Mouse (Mus musculus): ENCODE data around the gene Rprd1b.

Gene Rprd1b

DNA sequence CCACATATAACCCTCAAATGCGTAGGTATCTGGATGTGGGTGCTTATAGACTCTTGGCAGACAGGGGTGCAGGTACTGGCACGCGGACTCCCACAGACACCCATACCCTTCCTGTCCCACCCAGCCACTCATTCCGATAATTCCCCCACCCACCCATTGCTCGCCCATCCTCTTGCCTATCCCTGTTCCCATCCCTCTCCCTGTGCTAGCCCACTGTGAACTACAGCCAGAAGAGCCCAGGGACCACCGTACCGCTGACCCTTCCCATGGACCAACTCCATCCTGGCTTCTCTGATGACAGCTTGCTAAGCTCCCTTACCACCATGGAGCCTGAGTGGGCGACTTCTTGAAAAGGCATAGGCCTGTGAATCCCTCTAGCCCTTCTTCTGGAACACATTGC lies 118.7 kb downstream of the Rprd1b start:
- no peak for DNase-seq (ENCODE audit: low spot score)

DNA sequence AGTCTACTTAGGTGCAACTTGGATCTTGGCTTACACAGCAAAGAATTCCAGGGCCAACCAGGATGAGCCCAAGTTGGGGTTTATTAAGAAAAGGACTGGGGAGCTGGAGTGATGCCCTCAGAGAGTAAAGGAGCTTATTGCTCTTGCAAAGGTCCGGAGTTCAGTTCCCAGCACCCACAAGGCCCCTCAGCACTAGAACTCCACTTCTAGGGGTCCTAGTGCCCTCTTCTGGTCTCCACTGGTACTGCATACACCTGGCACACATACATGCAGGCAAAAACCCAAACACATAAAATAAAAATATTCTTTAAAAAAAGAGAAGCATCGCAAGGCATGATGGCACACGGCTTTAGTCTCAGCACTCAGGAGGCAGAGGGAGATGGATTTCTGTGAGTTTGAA lies 122.8 kb downstream of the Rprd1b start:
- DNase-seq (ENCODE audit: low spot score), result no peak

DNA sequence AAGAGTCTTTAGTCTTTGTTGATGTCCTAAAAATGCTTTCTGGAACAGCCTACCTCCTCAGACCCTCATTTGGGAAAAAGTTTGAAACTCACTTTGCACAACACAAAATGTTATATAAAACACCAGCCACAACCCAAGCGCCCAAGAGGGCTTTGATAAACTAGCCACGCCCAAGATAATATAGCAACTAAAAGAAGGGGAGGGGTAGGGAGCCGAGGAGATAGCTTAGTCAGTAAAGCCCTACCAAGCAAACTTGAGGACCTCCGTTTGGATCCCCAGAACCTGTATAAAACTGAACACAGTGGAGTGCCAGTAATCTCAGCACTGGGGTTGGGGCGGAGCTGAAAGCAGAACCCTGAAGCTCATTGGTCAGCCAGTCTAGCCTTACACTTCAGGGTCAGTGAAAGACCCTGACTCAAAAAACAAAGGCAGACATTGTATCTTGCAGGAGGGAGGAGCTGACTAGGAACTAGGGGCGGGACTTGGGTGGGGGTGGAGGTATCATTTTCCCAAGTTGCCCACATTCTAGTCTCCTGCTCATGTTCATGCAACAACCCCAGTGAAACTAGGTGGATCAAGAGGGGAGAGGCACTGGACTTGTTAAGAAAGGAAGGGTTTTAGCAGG lies 124.5 kb downstream of the Rprd1b start:
- DNase-seq (ENCODE audit: low spot score), result no peak

DNA sequence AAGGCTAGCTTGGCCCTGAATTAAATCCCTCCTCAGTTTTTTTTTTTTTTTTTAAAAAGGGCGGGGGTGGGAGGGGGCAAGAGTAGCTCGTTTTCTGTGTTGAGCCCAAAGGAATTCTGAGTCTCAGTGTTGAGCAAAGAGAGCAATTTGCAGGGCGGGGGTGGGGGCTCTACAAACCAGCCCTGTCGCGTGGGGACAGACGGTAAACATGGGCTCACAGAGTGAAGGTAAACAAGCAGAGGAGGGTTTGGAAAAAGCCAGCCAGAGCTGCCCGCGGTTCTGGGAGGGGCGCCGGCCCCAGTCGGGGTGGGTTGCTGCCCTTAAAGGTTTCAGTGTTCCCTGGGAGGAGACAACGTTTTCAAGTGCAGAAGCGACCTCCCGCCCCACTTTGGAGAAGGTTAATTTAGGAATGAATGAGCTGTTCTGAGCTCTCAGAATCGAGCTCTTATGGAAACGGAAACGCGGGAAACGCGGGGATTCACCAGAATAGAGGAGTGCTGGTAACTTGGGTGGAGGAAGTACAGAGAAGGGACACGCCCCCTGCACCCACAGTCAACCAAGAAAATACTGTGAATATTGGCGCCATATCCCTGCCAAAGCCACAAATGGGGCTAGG lies 125.5 kb downstream of the Rprd1b start:
- peak; percentile 69 for DNase-seq (ENCODE audit: low spot score)

DNA sequence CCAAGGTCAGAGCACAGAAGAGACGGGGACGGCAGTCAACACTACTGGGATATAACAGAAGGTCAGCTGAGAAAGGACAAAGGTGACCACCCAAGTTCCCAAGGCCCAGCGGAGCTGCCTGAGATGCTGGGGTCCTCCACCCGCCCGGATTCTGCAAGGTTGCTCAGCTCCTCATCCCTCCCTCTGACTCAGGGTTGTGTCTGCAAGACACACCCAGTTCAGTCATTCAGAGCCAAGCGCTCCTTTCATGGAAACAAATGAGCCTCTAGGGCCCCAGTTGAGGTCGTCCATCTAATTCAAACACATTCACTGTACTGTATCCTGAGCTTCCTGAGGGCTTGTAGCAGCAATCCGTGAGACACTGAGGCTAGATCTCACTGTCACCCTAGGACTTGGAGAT lies 126.3 kb downstream of the Rprd1b start:
- no peak for DNase-seq (ENCODE audit: low spot score)

DNA sequence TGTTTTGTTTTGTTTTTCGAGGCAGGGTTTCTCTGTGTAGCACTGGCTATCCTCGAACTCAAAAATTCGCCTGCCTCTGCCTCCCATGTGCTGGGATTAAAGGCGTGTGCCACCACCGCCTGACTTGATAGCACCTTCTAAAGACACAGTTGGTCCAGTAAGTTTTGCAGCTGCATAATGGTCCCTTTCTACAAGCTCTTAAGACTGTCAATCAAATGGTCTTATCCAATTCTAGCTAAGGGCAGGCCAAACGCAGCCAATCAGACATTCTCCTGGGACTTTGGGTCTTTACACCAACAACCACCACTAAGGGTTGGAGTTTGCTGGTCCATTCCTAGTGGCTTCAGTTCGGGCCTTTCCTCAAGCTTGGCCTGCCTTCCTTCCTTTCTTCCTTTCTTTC lies 126.8 kb downstream of the Rprd1b start:
- DNase-seq (ENCODE audit: low spot score), result no peak

DNA sequence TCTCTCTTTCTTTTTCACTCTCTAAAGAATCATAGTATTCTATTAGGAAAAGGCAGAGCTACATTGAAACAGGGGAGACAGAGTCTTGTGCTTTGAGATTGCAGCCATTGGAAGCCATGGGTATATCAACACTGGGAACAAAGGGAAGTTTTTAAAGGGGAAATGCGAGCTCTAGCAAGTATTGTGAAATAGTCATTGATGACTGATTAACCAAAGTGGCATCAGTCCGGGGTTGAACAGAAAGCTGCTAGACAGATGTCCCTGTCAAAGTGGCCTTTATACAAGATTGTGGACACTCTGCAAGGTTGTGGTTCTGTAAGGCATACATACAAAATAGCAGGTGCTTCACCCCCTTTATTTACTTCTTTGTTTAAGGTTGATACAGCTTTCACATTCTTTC lies 127.3 kb downstream of the Rprd1b start:
- no peak for DNase-seq (ENCODE audit: low spot score)

DNA sequence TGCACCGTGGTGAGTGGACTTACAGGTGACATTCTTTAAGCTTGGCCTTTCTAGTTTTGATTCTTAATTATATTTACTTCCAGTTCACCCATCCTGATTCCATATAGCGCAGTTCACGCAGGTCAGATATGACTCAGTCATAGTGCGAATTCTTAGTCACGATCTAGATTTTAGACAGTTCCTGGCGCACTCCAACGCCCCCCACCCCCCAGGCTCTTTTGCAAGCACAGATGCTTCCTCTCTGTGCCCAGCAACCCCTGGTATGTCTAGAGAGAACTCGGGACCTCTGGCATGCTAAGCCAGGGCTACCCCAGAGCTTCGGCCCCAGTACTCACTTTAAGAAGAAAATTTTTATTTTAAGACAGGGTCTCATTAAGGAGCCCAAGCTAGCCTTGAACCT lies 128.2 kb downstream of the Rprd1b start:
- no peak for DNase-seq (ENCODE audit: low spot score)

DNA sequence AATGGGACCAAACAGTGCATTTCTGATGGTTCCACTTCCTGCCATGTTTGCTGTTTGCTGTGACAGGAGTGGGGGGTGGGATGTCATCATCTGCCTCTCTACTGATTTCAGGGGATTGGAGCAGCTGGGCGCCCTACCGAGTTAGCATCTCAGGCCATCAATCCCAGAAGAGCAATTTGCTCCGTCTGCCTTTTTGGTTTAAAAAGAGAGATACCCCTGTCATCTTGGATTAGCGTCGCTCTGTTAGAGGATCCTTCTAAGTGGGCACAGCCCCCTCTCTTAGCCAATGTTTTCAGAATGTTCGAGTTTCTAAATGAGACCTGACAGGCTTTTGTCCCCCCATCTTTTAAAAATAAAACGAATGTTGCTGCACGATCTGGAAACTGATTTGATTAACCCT lies 129.4 kb downstream of the Rprd1b start:
- no peak for DNase-seq (ENCODE audit: low spot score)

DNA sequence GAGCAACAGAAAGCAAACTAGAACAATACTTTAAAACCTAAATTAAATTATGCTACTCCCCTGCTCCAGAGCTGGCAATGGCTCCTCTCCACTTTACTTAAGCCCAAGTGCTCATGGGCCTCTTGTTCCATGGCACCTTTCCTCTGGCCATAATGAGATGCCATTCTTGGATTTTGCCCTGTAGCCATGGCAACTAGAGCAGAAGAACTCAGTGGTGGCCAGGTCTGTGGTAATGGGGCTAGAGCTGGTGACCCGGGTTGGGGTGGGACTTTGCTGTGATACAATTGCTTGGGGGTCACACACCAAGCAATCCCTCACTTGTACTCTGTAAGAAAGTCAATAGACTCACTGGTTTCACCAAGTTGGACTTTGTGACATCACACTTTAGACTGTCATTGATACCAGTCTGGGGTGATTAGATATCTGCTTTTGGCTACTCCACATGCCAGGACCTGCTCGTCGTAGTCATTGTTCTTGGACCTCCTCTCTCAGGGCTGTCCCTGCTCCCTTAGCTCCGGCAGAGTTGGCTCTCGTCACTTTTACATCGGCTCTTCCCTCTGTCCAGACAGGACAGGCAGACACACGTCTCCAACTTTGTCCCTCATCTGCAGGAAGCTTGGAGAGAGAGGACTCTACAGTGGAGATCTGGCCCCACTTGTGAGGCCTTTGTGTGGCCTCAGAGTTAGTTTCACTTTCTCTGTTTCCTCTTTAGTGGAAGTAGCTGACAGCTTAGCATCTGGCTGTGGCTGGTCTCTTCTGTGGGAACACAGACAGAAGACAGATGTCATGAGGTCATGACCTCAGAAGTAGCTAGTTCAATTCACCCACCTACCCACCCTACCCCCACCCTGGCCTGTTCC lies 131.3 kb downstream of the Rprd1b start:
- no peak for DNase-seq (ENCODE audit: low spot score)

DNA sequence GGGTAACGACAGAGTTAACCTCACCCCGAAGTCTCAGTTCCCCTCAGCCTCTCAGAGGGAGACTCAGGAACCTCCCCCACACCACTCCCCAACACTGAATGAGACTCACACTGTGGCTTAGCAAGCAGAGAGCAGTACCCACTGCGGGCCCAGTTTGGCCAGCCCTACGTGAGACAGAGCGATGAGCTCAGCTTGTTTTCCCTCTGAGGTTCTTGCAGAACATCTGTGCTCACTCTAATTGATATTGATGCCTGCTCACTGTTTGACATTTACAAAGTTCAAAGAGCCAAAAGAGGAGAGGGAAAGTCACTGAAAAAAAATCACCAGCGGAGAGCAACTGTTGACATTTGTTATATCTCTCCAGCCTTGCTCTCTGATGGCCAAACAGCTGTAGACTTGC lies 133.5 kb downstream of the Rprd1b start:
- DNase-seq (ENCODE audit: low spot score), result no peak

DNA sequence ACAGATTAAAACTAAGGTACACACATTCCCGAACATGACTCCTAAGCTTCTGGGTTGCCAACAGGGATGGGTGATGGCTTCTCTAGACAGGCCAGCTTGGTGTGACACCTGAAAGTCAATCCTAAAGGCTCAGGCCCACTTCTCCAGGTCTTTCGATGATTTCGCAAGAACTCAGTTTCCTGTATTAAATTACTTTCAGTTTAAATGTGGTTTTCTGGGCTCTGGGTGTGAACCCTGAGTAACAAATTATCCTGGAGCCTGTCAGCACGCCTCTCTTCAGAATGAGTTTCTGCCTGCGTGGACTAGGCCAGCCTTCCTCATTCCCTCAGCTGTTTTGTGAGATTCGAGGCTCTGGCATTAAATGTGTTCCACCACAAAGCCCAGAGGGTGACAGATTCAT lies 134.7 kb downstream of the Rprd1b start:
- no peak for DNase-seq (ENCODE audit: low spot score)

DNA sequence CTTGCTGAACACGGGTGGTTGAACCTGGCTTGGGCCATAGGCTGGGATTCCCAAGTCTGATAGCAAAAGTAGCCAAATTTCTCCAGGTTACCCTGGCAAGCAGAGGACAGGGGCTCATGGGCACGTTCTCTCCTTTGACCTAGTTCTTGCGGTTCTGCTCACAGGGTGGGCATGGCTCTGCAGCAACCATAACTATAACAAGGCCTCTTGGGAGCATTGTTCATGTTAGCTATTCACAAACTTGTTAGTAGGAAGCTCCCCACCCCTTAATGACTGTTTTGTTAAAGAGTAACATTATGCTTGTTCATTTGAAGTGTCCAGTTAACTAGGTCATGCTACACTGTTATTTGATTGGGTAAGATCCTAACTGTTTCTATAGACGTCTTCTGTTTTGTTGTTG lies 137.5 kb downstream of the Rprd1b start:
- no peak for DNase-seq (ENCODE audit: low spot score)

DNA sequence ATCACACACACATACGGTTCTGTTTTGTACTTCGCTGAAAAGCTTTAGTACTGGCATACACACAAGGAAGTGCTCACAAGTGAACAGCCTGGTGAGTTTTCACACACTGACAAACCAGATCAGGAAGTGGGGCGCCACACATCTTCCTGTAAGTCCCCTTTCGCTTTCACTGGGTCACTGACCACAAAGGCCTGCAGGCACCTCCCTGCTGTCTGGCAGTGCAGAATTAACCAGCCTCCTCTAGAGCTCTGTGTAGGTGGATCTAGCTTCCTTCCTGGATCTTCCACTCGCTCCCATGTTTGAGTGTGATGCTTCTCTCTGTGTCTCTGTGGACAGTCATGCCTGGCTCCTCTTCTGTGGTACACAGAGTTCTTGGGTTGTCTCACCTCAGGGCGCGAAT lies 138.3 kb downstream of the Rprd1b start:
- no peak for DNase-seq (ENCODE audit: low spot score)

DNA sequence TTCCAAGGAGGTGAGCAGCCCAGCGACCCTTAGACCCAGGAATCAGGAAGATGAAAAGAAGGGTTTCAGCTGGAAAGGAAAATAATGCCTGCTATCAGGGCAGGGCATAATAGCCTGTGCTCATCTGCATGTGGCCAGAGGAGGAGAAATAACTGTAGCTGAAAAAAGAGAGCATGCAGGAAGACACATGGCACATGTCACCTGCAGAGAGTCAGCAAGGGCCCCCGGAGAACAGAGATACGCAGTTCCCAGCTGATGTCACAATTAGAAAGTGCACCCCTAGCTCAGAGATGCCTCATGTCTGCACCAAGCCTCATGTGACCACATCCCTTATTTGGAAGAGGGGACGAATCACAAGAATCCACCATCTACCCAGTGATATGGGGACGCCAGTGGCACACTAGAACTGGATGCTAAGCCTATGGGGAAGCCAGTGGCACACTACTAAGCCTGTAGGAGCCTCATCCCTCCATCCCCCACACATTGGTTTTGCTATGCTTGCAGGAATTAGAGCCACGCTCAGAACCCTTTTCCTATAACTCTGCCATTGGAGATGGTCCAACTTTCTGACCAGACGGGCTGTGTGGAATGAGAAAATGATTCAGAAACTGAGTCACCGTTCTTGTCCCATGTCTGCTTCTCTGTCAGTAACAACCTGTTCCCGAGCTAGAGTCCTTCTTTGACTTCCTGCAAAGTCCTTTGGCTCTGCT lies 139.4 kb downstream of the Rprd1b start:
- no peak for DNase-seq (ENCODE audit: low spot score)

DNA sequence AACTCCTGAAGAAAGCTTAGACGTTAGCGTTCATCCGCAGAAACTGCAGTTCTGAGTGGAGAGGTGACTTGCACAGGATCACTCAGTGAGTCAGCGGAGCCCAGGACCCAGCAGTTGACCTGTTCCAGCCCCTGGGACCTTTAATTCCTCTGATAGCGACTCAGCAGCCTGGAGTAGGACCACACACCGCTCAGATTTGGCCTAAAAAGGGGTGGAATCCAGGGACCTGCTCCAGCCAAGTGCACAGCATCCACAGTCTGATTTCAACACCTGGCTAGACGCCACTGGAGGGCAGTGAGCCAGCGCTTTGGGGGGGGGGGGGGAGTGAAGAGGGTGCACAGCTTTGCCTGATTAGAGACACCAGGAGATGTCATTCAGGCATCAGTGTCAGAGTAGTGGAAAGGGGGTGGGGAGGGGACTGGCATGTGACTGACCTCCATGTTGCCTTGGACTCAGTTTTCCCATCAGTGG lies 140.5 kb downstream of the Rprd1b start:
- no peak for DNase-seq (ENCODE audit: low spot score)

DNA sequence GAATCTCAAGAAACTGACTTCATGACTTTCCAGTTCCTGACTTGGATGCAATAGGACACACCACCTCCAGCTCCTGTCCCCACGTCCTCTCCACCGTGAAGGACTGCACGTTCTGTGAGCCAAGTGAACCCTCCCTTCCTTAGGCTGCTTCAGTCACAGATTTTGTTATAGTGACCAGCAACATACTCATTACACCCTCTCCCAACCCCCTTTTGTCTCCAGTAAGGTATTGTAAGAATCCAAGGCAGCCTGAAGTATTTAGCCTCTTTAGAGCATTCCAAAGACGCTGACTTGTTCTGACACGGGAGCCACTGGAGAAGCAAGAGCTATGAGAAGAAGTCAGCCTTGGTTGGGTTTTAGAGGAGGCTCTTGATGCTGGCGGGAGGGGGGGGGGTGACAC lies 141.1 kb downstream of the Rprd1b start:
- DNase-seq (ENCODE audit: low spot score), result no peak

DNA sequence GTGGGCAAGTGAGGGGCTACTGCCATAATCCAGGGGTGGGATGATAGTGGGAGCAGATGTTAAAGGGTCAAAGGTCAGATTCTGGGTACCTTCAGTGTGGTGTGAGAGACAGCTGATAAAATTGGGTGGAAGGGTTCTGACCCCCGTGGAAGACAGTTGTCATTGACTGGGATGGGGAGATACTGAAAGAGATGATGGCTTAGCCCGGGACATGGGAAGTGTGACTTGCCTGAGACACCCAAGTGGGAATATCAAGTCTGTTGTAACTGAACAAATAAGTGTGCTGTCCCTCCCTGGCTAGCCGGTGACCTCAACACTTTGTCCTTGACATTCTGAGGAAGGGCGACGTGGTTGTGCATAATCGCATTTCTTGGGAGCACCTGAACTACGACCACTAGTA lies 141.5 kb downstream of the Rprd1b start:
- no peak for DNase-seq (ENCODE audit: low spot score)

DNA sequence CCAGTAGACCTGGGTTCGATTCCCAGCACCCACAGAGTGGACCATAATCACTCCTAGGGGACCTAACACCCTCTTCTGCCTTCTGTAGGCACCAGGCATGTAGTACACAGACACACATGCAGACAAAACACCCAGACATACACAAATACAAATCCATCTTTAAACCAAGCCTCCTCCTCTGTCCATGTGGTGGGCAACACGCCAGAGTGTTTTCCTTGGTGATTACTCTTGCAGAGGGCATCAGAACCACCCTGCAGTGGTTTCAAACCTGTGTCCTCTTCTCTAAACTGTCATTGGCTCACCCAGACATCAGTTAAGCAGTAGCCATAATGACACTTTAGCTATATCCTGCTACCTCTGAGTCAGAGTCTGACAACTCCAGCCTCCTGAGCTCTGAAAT lies 142.1 kb downstream of the Rprd1b start:
- DNase-seq (ENCODE audit: low spot score), result no peak

DNA sequence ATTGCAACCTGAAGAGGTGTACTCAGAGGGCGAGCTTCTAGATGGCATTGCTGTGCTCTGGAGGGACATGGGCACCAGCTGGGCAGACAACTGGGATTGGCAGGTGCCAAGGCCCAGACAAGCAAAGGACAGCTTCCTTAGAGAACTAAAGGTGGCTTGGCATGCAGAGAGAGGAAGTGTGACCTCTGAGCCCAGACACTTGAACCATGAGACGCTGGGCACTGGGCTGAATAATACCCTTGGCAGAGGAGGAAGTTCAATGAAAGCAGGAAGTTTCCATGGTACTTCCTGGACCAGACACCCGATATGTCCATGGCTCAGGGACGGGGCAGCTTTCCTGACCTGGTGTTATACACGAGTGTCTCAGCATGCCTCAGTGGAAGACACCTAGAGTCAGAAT lies 146.1 kb downstream of the Rprd1b start:
- no peak for DNase-seq (ENCODE audit: low spot score)

DNA sequence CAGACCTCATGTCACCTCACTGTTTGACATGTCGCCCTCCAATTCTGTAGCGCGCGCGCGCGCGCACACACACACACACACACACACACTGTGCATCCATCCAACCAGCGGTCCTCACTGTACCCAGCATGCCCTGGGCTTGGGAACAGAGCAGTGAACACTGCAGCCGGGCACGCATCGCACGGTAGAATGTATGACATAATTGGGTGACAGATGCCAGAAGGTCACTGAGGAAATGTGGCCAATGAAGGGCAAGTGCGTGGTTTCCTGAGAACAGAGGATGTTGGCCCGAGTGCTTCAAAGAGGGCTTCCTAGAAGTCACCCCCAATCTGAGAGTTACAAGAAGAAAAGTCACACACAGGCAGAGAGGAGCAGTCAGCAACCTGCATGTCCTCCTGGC lies 146.7 kb downstream of the Rprd1b start:
- DNase-seq (ENCODE audit: low spot score), result no peak

DNA sequence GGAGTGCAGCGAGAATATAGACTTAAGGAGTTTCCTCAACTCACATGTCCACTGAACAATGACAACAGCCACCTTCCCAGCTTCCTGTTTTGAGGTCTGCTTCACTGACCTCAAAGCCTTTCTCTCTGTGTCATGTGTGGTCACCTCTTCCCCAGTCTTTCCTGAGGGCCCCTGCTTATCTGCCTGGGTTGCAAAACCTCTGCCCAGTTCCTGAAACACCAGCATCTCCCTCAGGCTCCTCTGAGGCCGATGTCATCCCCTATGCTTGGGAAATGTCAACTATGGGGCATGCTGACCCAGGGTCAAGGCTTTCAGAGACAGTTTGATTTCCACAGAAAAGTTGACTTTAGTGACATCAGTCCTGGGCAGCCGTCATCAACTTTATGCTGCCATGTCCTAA lies 147.1 kb downstream of the Rprd1b start:
- no peak for DNase-seq (ENCODE audit: low spot score)

DNA sequence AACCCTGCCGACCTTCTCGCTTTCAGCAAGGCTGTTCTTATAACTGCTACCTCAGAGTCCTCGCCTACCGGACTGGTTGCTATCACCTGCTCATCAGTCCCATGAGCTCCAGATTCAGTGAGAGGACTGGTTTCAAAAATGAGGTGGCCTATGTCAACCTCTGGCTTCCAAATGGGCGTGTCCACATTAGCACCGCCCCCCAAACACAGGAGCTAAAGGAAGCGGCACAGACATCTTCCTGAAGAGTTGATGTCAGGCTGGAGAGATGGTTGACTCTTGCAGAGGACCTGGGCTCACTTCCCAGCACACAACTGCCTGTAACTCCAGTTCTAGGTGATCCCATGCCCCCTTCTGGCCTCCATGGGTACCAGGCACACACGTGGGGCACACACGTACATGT lies 148.5 kb downstream of the Rprd1b start:
- DNase-seq (ENCODE audit: low spot score), result no peak

Data from c-Kit-positive CD71-positive TER-119-positive erythroid progenitor cells, embryonic 14.5 days (primary cell).